Mouse (Mus musculus) heart, embryonic 11.5 days (tissue): Measurements from ENCODE around the gene Slc45a2. TPM values are rescaled to one million over a fixed set of nuclear protein-coding genes. Genes with fewer than 3 reads are reported as not detected.

ENCODE experiments used
- ATAC-seq: fragments of 200-750 bp; cut with Nextera tagmentation; replicated peaks from 2 replicates; pipeline ENCODE4 v1.8.0; 2017; ENCODE audit warnings: moderate library complexity; ENCODE audit not compliant: insufficient number of reproducible peaks, low FRiP score, low TSS enrichment
- H3K27ac ChIP-seq: fragments of 300-500 bp; sonication (generic); 2 replicates; pipeline ENCODE4 v1.5.1; 2014; ENCODE audit warnings: mild to moderate bottlenecking, low read depth, low read length
- H3K27me3 ChIP-seq: fragments of 300-500 bp; sonication (generic); 2 replicates; pipeline ENCODE4 v1.6.1; 2014; ENCODE audit warnings: mild to moderate bottlenecking, low read length, mixed read lengths; ENCODE audit not compliant: control insufficient read depth, insufficient read depth
- H3K36me3 ChIP-seq: fragments of 300-500 bp; sonication (generic); 2 replicates; pipeline ENCODE4 v1.6.1; 2014; ENCODE audit warnings: mild to moderate bottlenecking, low read length, moderate library complexity, mixed read lengths; ENCODE audit not compliant: control insufficient read depth, insufficient read depth
- H3K4me1 ChIP-seq: fragments of 300-500 bp; sonication (generic); 2 replicates; pipeline ENCODE4 v1.6.1; 2014; ENCODE audit warnings: low read length; ENCODE audit not compliant: control insufficient read depth, insufficient read depth
- H3K4me2 ChIP-seq: fragments of 300-500 bp; sonication (generic); 2 replicates; pipeline ENCODE4 v1.6.1; 2014; ENCODE audit warnings: mild to moderate bottlenecking, moderate library complexity
- H3K4me3 ChIP-seq: fragments of 300-500 bp; sonication (generic); 2 replicates; pipeline ENCODE4 v1.5.1; 2014; ENCODE audit warnings: low read depth, low read length
- H3K9ac ChIP-seq: fragments of 300-500 bp; sonication (generic); 2 replicates; pipeline ENCODE4 v1.6.1; 2014; ENCODE audit warnings: mild to moderate bottlenecking, low read depth, low read length, moderate library complexity
- H3K9me3 ChIP-seq: fragments of 300-500 bp; sonication (generic); replicated peaks from 2 replicates; pipeline ENCODE4 v1.6.1; 2016; ENCODE audit warnings: low read length; ENCODE audit not compliant: control insufficient read depth
- WGBS: fragments of 180-500 bp; shearing (Covaris S2); extraction: QIAGEN DNeasy Blood & Tissue Kit; methylation state at CpG from one replicate; pipeline ENCODE4 v1.1.7; 2014; ENCODE audit not compliant: insufficient replicate concordance; 5-methylcytosine and 5-hydroxymethylcytosine counted together
- polyA plus RNA-seq: library from polyadenylated mRNA; unstranded; fragments of >200 nt; fragmentation: Nextera tagmentation; extraction: Ambion mirVana; gene quantifications from 2 replicates; pipeline ENCODE4 v1.2.1, GENCODE M21; 2014

Slc45a2 gene
- polyA plus RNA-seq, 1 experiment from 2014 or later: 0.04 TPM

- H3K4me1 ChIP-seq: no peaks in the 10 kb centered on the region
- 57% methylated on average over 4 of the region's 4 CpGs for WGBS
- no peak overlapping the region for H3K4me2 ChIP-seq
- H3K27ac ChIP-seq: no peak overlapping the region
- no peak overlapping the region for H3K9ac ChIP-seq
- no peak for ATAC-seq
- H3K4me3 ChIP-seq: no peak overlapping the region
- no peaks in the 10 kb centered on the region; the same call in 1 of the 2 replicates for H3K27me3 ChIP-seq
- no peaks in the 10 kb centered on the region for H3K9me3 ChIP-seq
- H3K36me3 ChIP-seq: no peaks in the 10 kb centered on the region
These were observed 26.5 kb downstream of the Slc45a2 start for GRCm38 (mm10) chr15:11026801-11027561.

- Histone ChIP-seq H3K27ac (no peak overlapping the region), H3K4me1 (no peaks in the 10 kb centered on the region), H3K27me3 (peaks cover 21% of the 10 kb centered on the region), H3K4me2 (no peak overlapping the region), H3K36me3 (no peaks in the 10 kb centered on the region), H3K9me3 (no peaks in the 10 kb centered on the region), H3K4me3 (no peak overlapping the region), H3K9ac (no peak overlapping the region)
- no peak for ATAC-seq
- WGBS: 75% methylated on average over 3 of the region's 3 CpGs
These were observed 29.7 kb downstream of the Slc45a2 start for GRCm38 (mm10) chr15:11030188-11030587.

- H3K27ac ChIP-seq: no peak overlapping the region
- peaks cover 54% of the 10 kb centered on the region for H3K27me3 ChIP-seq
- H3K9me3 ChIP-seq: no peaks in the 10 kb centered on the region
- H3K4me2 ChIP-seq: peak overlapping the region; percentile 71
- H3K4me3 ChIP-seq: peak overlapping the region; percentile 41
- H3K36me3 ChIP-seq: no peaks in the 10 kb centered on the region
- peaks cover 11% of the 10 kb centered on the region for H3K4me1 ChIP-seq
- H3K9ac ChIP-seq: no peak overlapping the region
- WGBS: 5% methylated on average over 34 of the region's 34 CpGs
- ATAC-seq: no peak
These were observed 35.5 kb downstream of the Slc45a2 start for GRCm38 (mm10) chr15:11035947-11036474.

- H3K4me3 ChIP-seq: peak overlapping the region; percentile 41
- no peak for ATAC-seq
- peaks cover 11% of the 10 kb centered on the region for H3K4me1 ChIP-seq
- H3K4me2 ChIP-seq: peak overlapping the region; percentile 71
- peaks cover 54% of the 10 kb centered on the region for H3K27me3 ChIP-seq
- 4% methylated on average over 49 of the region's 49 CpGs for WGBS
- no peaks in the 10 kb centered on the region for H3K9me3 ChIP-seq
- H3K9ac ChIP-seq: no peak overlapping the region
- no peak overlapping the region for H3K27ac ChIP-seq
- H3K36me3 ChIP-seq: no peaks in the 10 kb centered on the region
These were observed 36.2 kb downstream of the Slc45a2 start for GRCm38 (mm10) chr15:11036535-11037375.

- peak overlapping the region; percentile 71 for H3K4me2 ChIP-seq
- H3K9ac ChIP-seq: no peak overlapping the region
- no peaks in the 10 kb centered on the region for H3K36me3 ChIP-seq
- ATAC-seq: no peak
- peak overlapping the region; percentile 41; the same call in 1 of the 2 replicates for H3K4me3 ChIP-seq
- peaks cover 54% of the 10 kb centered on the region for H3K27me3 ChIP-seq
- H3K27ac ChIP-seq: no peak overlapping the region
- WGBS: 5% methylated on average over 8 of the region's 8 CpGs
- peaks cover 11% of the 10 kb centered on the region for H3K4me1 ChIP-seq
- H3K9me3 ChIP-seq: no peaks in the 10 kb centered on the region
These were observed 36.8 kb downstream of the Slc45a2 start for GRCm38 (mm10) chr15:11037376-11037695.

- ATAC-seq: no peak
These were observed 37.2 kb downstream of the Slc45a2 start, which contains the start of gene Rxfp3 for GRCm38 (mm10) chr15:11037711-11038110. Gene Rxfp3, minus strand, starts transcription at chr15:11037991.

GRCm38 (mm10) chr15:11038476-11038875, 38.0 kb downstream of the Slc45a2 start:
- Histone ChIP-seq H3K27ac (no peak overlapping the region), H3K36me3 (no peaks in the 10 kb centered on the region), H3K27me3 (peaks cover 51% of the 10 kb centered on the region), H3K4me2 (no peak overlapping the region), H3K9me3 (no peaks in the 10 kb centered on the region), H3K4me1 (peaks cover 11% of the 10 kb centered on the region), H3K9ac (no peak overlapping the region), H3K4me3 (no peak overlapping the region)
- ATAC-seq: no peak
- 5% methylated on average over 12 of the region's 12 CpGs for WGBS

More at GRCm38 (mm10) chr15:11037711-11038110, 37.2 kb downstream of the Slc45a2 start, which contains the start of gene Rxfp3:
- Histone ChIP-seq H3K36me3 (no peaks in the 10 kb centered on the region), H3K4me3 (peak within 1 kb of the TSS; percentile 41), H3K4me1 (peaks cover 11% of the 10 kb centered on the region), H3K9me3 (no peaks in the 10 kb centered on the region), H3K27me3 (peaks cover 54% of the 10 kb centered on the region), H3K4me2 (peak within 1 kb of the TSS; percentile 71), H3K27ac (no peak within 1 kb of the TSS), H3K9ac (no peak within 1 kb of the TSS)
- WGBS: 9% methylated on average over 16 of the region's 16 CpGs

GRCm38 (mm10) chr15:11040067-11040466, 39.5 kb downstream of the Slc45a2 start:
- Histone ChIP-seq H3K27ac (no peak overlapping the region), H3K36me3 (no peaks in the 10 kb centered on the region), H3K9me3 (no peaks in the 10 kb centered on the region), H3K27me3 (peaks cover 35% of the 10 kb centered on the region), H3K4me2 (no peak overlapping the region), H3K4me3 (no peak overlapping the region), H3K9ac (no peak overlapping the region), H3K4me1 (peaks cover 11% of the 10 kb centered on the region)
- WGBS: 19% methylated on average over 5 of the region's 5 CpGs
- ATAC-seq: no peak; the same call in 1 of the 2 replicates
